Mouse (Mus musculus) C2C12 (cell line): ENCODE measurements at regions not wholly inside any gene's neighbourhood (a gene's known extent, or its start where the extent isn't known, plus 50 kb on each side); places are given as distances from the start of the nearest gene placed in this dataset.

Experiments
- CEBPB ChIP-seq: IDR thresholded peaks from one replicate; pipeline ENCODE4 v1.6.1; 2011; ENCODE audit warnings: low read depth, mild to moderate bottlenecking, control low read depth, moderate library complexity
- CTCF ChIP-seq: IDR thresholded peaks from one replicate; pipeline ENCODE4 v1.5.1; 2011; ENCODE audit not compliant: control insufficient read depth, insufficient read depth, insufficient read length
- MYOG ChIP-seq: IDR thresholded peaks from one replicate; pipeline ENCODE4 v1.6.1; 2011; ENCODE audit not compliant: control insufficient read depth, insufficient read length; ENCODE audit errors: extremely low read depth
- USF1 ChIP-seq: IDR thresholded peaks from one replicate; pipeline ENCODE4 v1.6.1; 2011; ENCODE audit warnings: low read depth, mild to moderate bottlenecking, control low read depth, moderate library complexity

DNA sequence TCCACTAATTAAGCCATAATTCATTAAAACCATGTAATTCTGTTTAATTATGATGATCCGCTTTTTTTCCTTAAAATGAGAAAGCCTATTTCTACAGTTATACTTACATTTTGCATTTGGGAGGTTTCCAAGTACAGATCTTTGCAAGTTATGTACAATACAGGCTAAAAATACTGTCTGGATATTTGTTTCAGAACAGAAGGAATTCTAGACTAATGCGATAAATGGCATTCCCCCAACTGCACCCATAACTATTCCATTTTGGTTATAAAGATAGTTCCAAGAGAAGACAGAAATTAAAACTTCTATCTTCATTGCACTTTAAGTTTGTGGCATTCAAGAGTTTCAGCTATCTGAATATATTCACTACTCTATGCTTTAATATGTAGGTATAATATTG is 137.0 kb upstream of the Ctnnd2 start:
- TF ChIP-seq CTCF (no peak), MYOG (no peak), CEBPB (no peak), USF1 (no peak)
